Mouse (Mus musculus) kidney, embryonic 14.5 days (tissue): ENCODE results near the gene Tas1r2. TPM values are rescaled to one million over a fixed set of nuclear protein-coding genes. Genes with fewer than 3 reads are reported as not detected.

ENCODE experiments used
- ATAC-seq: fragments of 200-750 bp; cut with Nextera tagmentation; 2 replicates; pipeline ENCODE4 v1.8.0; 2017; ENCODE audit warnings: moderate number of reproducible peaks, mild to moderate bottlenecking, moderate TSS enrichment, moderate library complexity; ENCODE audit not compliant: low FRiP score, low TSS enrichment
- H3K27ac ChIP-seq: fragments of 300-500 bp; sonication (generic); 2 replicates; pipeline ENCODE4 v1.5.1; 2014; ENCODE audit warnings: low read depth, mild to moderate bottlenecking, low read length, moderate library complexity, mixed read lengths
- H3K27me3 ChIP-seq: fragments of 300-500 bp; sonication (generic); 2 replicates; pipeline ENCODE4 v1.6.1; 2014; ENCODE audit warnings: mild to moderate bottlenecking, low read length; ENCODE audit not compliant: control insufficient read depth, insufficient read depth
- H3K36me3 ChIP-seq: fragments of 300-500 bp; sonication (generic); 2 replicates; pipeline ENCODE4 v1.6.1; 2014; ENCODE audit warnings: low read length, mixed read lengths; ENCODE audit not compliant: control insufficient read depth, insufficient read depth
- H3K4me1 ChIP-seq: fragments of 300-500 bp; sonication (generic); 2 replicates; pipeline ENCODE4 v1.6.1; 2014; ENCODE audit warnings: low read length, mixed read lengths; ENCODE audit not compliant: control insufficient read depth, insufficient read depth
- H3K4me2 ChIP-seq: fragments of 300-500 bp; sonication (generic); replicated peaks from 2 replicates; pipeline ENCODE4 v1.6.1; 2014; ENCODE audit warnings: low read depth, mild to moderate bottlenecking, low read length
- H3K4me3 ChIP-seq: fragments of 300-500 bp; sonication (generic); 2 replicates; pipeline ENCODE4 v1.5.1; 2014; ENCODE audit warnings: mild to moderate bottlenecking, low read length
- H3K9ac ChIP-seq: fragments of 300-500 bp; sonication (generic); 2 replicates; pipeline ENCODE4 v1.6.1; 2014; ENCODE audit warnings: low read depth, mild to moderate bottlenecking, low read length, moderate library complexity
- H3K9me3 ChIP-seq: fragments of 300-500 bp; sonication (generic); 2 replicates; pipeline ENCODE4 v1.6.1; 2016; ENCODE audit warnings: low read length; ENCODE audit not compliant: control insufficient read depth
- WGBS: fragments of 180-500 bp; shearing (Covaris S2); extraction: QIAGEN DNeasy Blood & Tissue Kit; methylation state at CpG from one replicate; pipeline ENCODE4 v1.1.7; 2014; 5-methylcytosine and 5-hydroxymethylcytosine counted together
- polyA plus RNA-seq: library from polyadenylated mRNA; unstranded; fragments of >200 nt; fragmentation: Nextera tagmentation; extraction: Ambion mirVana; gene quantifications from 2 replicates; pipeline ENCODE4 v1.2.1, GENCODE M21; 2014

Gene Tas1r2
- not detected in 2 replicates for polyA plus RNA-seq

- Histone ChIP-seq H3K4me3 (no peak within 1 kb of the TSS), H3K4me2 (no peak within 1 kb of the TSS), H3K9ac (no peak within 1 kb of the TSS), H3K9me3 (no peaks in the 10 kb centered on the region), H3K36me3 (peaks cover 7% of the 10 kb centered on the region; the same call in 1 of the 2 replicates), H3K4me1 (0 out of 2 replicates have a peak, but pooled peaks cover 3% of the 10 kb centered on the region), H3K27ac (no peak within 1 kb of the TSS), H3K27me3 (no peaks in the 10 kb centered on the region)
- no peak for ATAC-seq
- WGBS: 83% methylated on average over 8 of the region's 8 CpGs
These were observed at the start of gene Tas1r2 for GRCm38 (mm10) chr4:139653238-139653637. Gene Tas1r2 (plus strand): TSS chr4:139653538.

DNA sequence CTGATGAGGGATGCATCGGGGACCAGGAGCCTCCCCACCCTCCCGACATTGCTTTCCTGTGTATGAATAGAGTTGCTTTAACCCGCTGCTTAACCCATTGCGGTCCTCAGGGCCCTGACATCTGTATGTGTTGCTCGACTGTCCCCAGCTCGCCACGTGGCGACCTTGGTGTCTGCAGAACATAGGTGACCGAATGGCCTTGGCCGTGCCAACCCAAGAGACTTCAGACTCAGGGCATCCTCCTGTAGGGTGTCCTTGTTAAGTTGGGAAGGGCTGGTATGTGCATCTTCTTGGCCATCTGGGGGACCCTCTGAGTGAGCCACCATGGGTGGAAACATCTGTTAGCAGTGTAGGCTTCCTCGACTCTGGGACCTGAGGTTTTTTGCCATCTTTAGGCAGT lies 48.1 kb upstream of the Tas1r2 start:
- Histone ChIP-seq H3K4me3 (no peak overlapping the region), H3K36me3 (peaks cover 42% of the 10 kb centered on the region), H3K27ac (no peak overlapping the region), H3K9ac (no peak overlapping the region), H3K4me1 (peaks cover 23% of the 10 kb centered on the region), H3K27me3 (no peaks in the 10 kb centered on the region), H3K9me3 (no peaks in the 10 kb centered on the region), H3K4me2 (no peak overlapping the region)
- no peak for ATAC-seq
- 82% methylated on average over 11 of the region's 11 CpGs for WGBS

DNA sequence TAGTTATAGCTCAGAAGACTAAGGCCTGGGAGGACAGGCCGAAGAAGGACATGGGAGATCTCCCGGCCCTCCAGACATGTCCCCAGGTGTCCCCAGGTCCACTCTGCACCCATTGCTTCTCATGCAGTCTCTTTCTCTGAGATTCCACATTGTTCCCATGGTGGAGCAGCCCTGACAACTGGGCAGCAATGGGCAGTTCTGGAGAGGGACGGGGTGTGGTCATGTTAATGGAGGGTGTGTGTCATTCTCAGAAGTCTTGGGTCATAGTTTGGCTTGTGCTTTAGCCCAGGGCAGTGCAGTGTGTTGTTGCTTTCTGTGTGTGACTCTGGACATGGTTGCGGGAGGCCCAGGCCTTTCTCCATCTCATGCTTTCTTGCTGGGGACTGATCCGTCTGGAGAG lies 46.6 kb upstream of the Tas1r2 start:
- Histone ChIP-seq H3K36me3 (peaks cover 42% of the 10 kb centered on the region), H3K4me1 (peaks cover 14% of the 10 kb centered on the region), H3K9me3 (no peaks in the 10 kb centered on the region), H3K27ac (no peak overlapping the region), H3K4me3 (no peak overlapping the region), H3K27me3 (no peaks in the 10 kb centered on the region), H3K9ac (no peak overlapping the region), H3K4me2 (no peak overlapping the region)
- 93% methylated on average over 5 of the region's 5 CpGs for WGBS
- no peak for ATAC-seq

DNA sequence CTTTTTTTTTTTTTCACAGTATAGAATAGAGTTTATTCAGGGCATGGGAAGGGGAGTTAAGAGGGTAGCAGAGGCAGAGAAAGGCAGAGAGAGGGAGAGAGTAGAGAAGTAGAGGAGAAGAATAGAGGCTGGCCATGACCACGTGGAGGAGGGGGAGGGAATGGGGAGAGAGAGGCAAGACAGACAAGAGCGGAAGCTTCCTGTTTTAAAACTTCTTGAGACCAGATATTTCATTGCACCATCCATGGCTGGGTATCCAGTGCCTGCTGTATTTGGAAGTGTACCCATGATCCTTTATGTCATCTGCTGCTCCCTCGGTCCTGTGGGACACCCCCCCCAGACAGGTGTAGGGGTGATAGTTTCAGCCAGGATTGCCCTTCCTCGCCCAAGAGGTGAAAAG lies 44.4 kb upstream of the Tas1r2 start:
- 0 out of 2 replicates have a peak, but pooled peaks cover 3% of the 10 kb centered on the region for H3K4me1 ChIP-seq
- H3K9me3 ChIP-seq: no peaks in the 10 kb centered on the region
- WGBS: 64% methylated on average over 4 of the region's 4 CpGs
- no peak overlapping the region for H3K4me3 ChIP-seq
- no peak overlapping the region for H3K27ac ChIP-seq
- no peak overlapping the region for H3K4me2 ChIP-seq
- peaks cover 53% of the 10 kb centered on the region for H3K36me3 ChIP-seq
- no peaks in the 10 kb centered on the region for H3K27me3 ChIP-seq
- ATAC-seq: no peak
- no peak overlapping the region for H3K9ac ChIP-seq

- WGBS: 64% methylated on average over 6 of the region's 6 CpGs
- Histone ChIP-seq H3K27me3 (no peaks in the 10 kb centered on the region), H3K36me3 (peaks cover 54% of the 10 kb centered on the region), H3K4me1 (0 out of 2 replicates have a peak, but pooled peaks cover 6% of the 10 kb centered on the region), H3K9ac (no peak overlapping the region), H3K4me3 (no peak overlapping the region), H3K9me3 (no peaks in the 10 kb centered on the region), H3K4me2 (no peak overlapping the region), H3K27ac (no peak overlapping the region; the same call in 1 of the 2 replicates)
- peak; percentile 33; the same call in 1 of the 2 replicates for ATAC-seq
These were observed 42.4 kb upstream of the Tas1r2 start for GRCm38 (mm10) chr4:139610954-139611353.

GRCm38 (mm10) chr4:139611542-139611953 lies 41.8 kb upstream of the Tas1r2 start:
- H3K4me2 ChIP-seq: peak overlapping the region; percentile 33
- H3K4me3 ChIP-seq: no peak overlapping the region
- H3K27me3 ChIP-seq: no peaks in the 10 kb centered on the region
- no peaks in the 10 kb centered on the region for H3K9me3 ChIP-seq
- no peak overlapping the region for H3K27ac ChIP-seq
- H3K4me1 ChIP-seq: 0 out of 2 replicates have a peak, but pooled peaks cover 6% of the 10 kb centered on the region
- WGBS: 6% methylated on average over 10 of the region's 10 CpGs
- no peak overlapping the region for H3K9ac ChIP-seq
- H3K36me3 ChIP-seq: peaks cover 52% of the 10 kb centered on the region
- peak; percentile 87 for ATAC-seq

GRCm38 (mm10) chr4:139614524-139615260 lies 38.6 kb upstream of the Tas1r2 start:
- Histone ChIP-seq H3K27ac (no peak overlapping the region), H3K4me1 (0 out of 2 replicates have a peak, but pooled peaks cover 6% of the 10 kb centered on the region), H3K36me3 (peaks cover 34% of the 10 kb centered on the region), H3K27me3 (no peaks in the 10 kb centered on the region), H3K4me2 (no peak overlapping the region), H3K9ac (no peak overlapping the region), H3K4me3 (no peak overlapping the region), H3K9me3 (no peaks in the 10 kb centered on the region)
- no peak for ATAC-seq
- 94% methylated on average over 21 of the region's 21 CpGs for WGBS

DNA sequence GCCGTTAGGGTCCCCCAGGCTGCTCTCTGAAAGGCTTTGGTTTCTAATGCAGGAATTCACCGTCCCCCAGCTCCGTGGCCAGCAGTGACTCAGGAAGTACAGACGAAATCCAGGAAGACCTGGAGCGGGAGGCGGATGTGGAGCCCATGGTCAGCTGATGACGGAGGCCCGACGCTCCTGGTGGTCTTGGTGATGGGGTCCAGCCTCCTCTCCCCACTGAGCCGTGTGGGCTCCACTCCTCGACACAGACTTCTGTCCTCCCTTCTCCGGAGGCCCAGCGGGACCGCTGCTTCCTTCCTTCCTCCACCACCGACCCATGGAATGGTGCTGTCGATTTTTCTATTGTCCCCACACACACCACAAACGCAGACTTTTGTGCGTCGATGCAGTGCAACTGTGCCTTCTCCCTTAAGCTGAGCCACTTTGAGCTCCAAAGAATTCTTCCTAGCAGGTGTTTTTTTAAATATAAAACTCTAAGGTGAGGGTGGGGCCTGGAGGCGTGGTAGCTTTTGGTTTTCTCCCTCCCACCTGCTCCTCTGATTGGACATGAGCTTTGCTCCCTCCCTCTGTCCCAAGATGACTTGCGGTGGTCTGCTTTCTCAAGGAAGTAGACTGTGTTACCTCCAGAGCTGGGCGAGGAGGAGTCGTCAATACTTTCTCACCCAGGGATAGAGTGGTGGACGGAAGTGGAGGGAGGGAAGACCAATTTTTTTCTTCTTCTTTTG lies 36.9 kb upstream of the Tas1r2 start:
- H3K27ac ChIP-seq: peak overlapping the region; percentile 72; the same call in 1 of the 2 replicates
- peak overlapping the region; percentile 49 for H3K4me2 ChIP-seq
- WGBS: 16% methylated on average over 24 of the region's 24 CpGs
- peak; percentile 81 for ATAC-seq
- no peaks in the 10 kb centered on the region for H3K27me3 ChIP-seq
- peak overlapping the region; percentile 52 for H3K9ac ChIP-seq
- H3K9me3 ChIP-seq: no peaks in the 10 kb centered on the region
- 0 out of 2 replicates have a peak, but pooled peaks cover 3% of the 10 kb centered on the region for H3K4me1 ChIP-seq
- peaks cover 30% of the 10 kb centered on the region for H3K36me3 ChIP-seq
- peak overlapping the region; percentile 38 for H3K4me3 ChIP-seq

- Histone ChIP-seq H3K4me2 (peak overlapping the region; percentile 49), H3K9me3 (no peaks in the 10 kb centered on the region), H3K9ac (no peak overlapping the region), H3K36me3 (peaks cover 30% of the 10 kb centered on the region), H3K4me1 (0 out of 2 replicates have a peak, but pooled peaks cover 7% of the 10 kb centered on the region), H3K4me3 (peak overlapping the region; percentile 38), H3K27me3 (no peaks in the 10 kb centered on the region), H3K27ac (peak overlapping the region; percentile 53; the same call in 1 of the 2 replicates)
- no peak for ATAC-seq
- 66% methylated on average over 3 of the region's 3 CpGs for WGBS
These were observed 36.4 kb upstream of the Tas1r2 start for GRCm38 (mm10) chr4:139617001-139617364.
